Mouse (Mus musculus) v-Abl transformed pro-B cells (cell line): ENCODE results near the gene Dapk1.
"Not testable (repeated sequence)": the region's sequence is repeated elsewhere in the genome, so short reads cannot be mapped to it uniquely, and the experiment has no call there.

Source experiments
- in situ Hi-C, 2 experiments: fragments of 400-800 bp; cut with MboI; formaldehyde crosslinking; loops; one replicate each; pipeline ENCODE4 v1.15.1; 2025; ENCODE audit not compliant: unreplicated experiment in 2 of 2

Dapk1 gene

GRCm38 (mm10) chr13:60601436-60602415 is at the start of gene Dapk1:
Gene Dapk1, plus strand, starts transcription at chr13:60601947.
- in situ Hi-C loops, result no loop called here

GRCm38 (mm10) chr13:60553326-60553725 is 48.4 kb upstream of the Dapk1 start:
- in situ Hi-C loops, result no loop called here

- in situ Hi-C loops, result no loop called here
Measured at GRCm38 (mm10) chr13:60556476-60556875, 45.3 kb upstream of the Dapk1 start.

GRCm38 (mm10) chr13:60556911-60557310 is 44.8 kb upstream of the Dapk1 start:
- in situ Hi-C loops, result no loop called here

GRCm38 (mm10) chr13:60564303-60564702 is 37.4 kb upstream of the Dapk1 start:
- in situ Hi-C loops, result no loop called here

- in situ Hi-C loops, result no loop called here
Measured at GRCm38 (mm10) chr13:60568934-60569548, 32.7 kb upstream of the Dapk1 start.

- in situ Hi-C loops, result no loop called here
Measured at GRCm38 (mm10) chr13:60569549-60569941, 32.2 kb upstream of the Dapk1 start.

GRCm38 (mm10) chr13:60573541-60573940 is 28.2 kb upstream of the Dapk1 start:
- in situ Hi-C loops, result no loop called here

- in situ Hi-C loops, result no loop called here
Measured at GRCm38 (mm10) chr13:60573971-60574370, 27.8 kb upstream of the Dapk1 start.

- in situ Hi-C loops, result no loop called here
Measured at GRCm38 (mm10) chr13:60578541-60578940, 23.2 kb upstream of the Dapk1 start.

GRCm38 (mm10) chr13:60594866-60595265 is 6.9 kb upstream of the Dapk1 start:
- in situ Hi-C loops, result no loop called here

- in situ Hi-C loops, result no loop called here
Measured at GRCm38 (mm10) chr13:60595519-60595918, 6.2 kb upstream of the Dapk1 start.

- in situ Hi-C loops, result no loop called here
Measured at GRCm38 (mm10) chr13:60602416-60603251, 887 bp downstream of the Dapk1 start.

GRCm38 (mm10) chr13:60603252-60603562 is 1.5 kb downstream of the Dapk1 start:
- in situ Hi-C loops, result no loop called here

GRCm38 (mm10) chr13:60607411-60607810 is 5.7 kb downstream of the Dapk1 start:
- in situ Hi-C loops, result no loop called here

GRCm38 (mm10) chr13:60608411-60609046 is 6.8 kb downstream of the Dapk1 start:
- in situ Hi-C loops, result no loop called here

GRCm38 (mm10) chr13:60609234-60609633 is 7.5 kb downstream of the Dapk1 start:
- in situ Hi-C loops, result no loop called here

- in situ Hi-C loops, result no loop called here
Measured at GRCm38 (mm10) chr13:60610558-60610957, 8.8 kb downstream of the Dapk1 start.

GRCm38 (mm10) chr13:60610971-60611370 is 9.2 kb downstream of the Dapk1 start:
- in situ Hi-C loops, result not testable (repeated sequence)

GRCm38 (mm10) chr13:60612160-60612559 is 10.4 kb downstream of the Dapk1 start:
- in situ Hi-C loops, result no loop called here

- in situ Hi-C loops, result no loop called here
Measured at GRCm38 (mm10) chr13:60614154-60614553, 12.4 kb downstream of the Dapk1 start.
